Mouse (Mus musculus) gastrocnemius, adult 8-10 months (tissue): ENCODE measurements around the gene Tmprss2. TPM values are rescaled to one million over a fixed set of nuclear protein-coding genes. Genes with fewer than 3 reads are reported as not detected.

Experiments
- DNase-seq, 2 experiments: peaks; one replicate each; pipeline ENCODE4 v3.0.0; 2022; ENCODE audit warnings: low spot score in 2 of 2
- total RNA-seq, 4 experiments: library from RNA; stranded (reverse); gene quantifications; 2 replicates each; pipeline ENCODE4 v1.2.4; 2022

Tmprss2 gene
- total RNA-seq: not detected

- no peak for DNase-seq
Measured at GRCm38 (mm10) chr16:97610939-97611338, at the start of gene Tmprss2. Gene Tmprss2 (minus strand): TSS chr16:97611195.

- DNase-seq: no peak
Measured at GRCm38 (mm10) chr16:97659225-97659658, 48.2 kb upstream of the Tmprss2 start.

GRCm38 (mm10) chr16:97658481-97658880, 47.5 kb upstream of the Tmprss2 start:
- DNase-seq: no peak

- no peak for DNase-seq
Measured at GRCm38 (mm10) chr16:97655800-97656199, 44.8 kb upstream of the Tmprss2 start.

GRCm38 (mm10) chr16:97649522-97650188, 38.7 kb upstream of the Tmprss2 start:
- DNase-seq: no peak

- DNase-seq: no peak
Measured at GRCm38 (mm10) chr16:97644681-97645080, 33.7 kb upstream of the Tmprss2 start.

- no peak for DNase-seq
Measured at GRCm38 (mm10) chr16:97639630-97640029, 28.6 kb upstream of the Tmprss2 start.

- DNase-seq: no peak
Measured at GRCm38 (mm10) chr16:97632880-97633484, 22.0 kb upstream of the Tmprss2 start.

- DNase-seq: no peak
Measured at GRCm38 (mm10) chr16:97623166-97623565, 12.2 kb upstream of the Tmprss2 start.

GRCm38 (mm10) chr16:97622383-97622889, 11.4 kb upstream of the Tmprss2 start:
- DNase-seq: no peak

- DNase-seq: no peak
Measured at GRCm38 (mm10) chr16:97618285-97618684, 7.3 kb upstream of the Tmprss2 start.

- DNase-seq: no peak
Measured at GRCm38 (mm10) chr16:97612009-97612408, 1.0 kb upstream of the Tmprss2 start.

- no peak for DNase-seq
Measured at GRCm38 (mm10) chr16:97610246-97610645, 749 bp downstream of the Tmprss2 start.

- no peak for DNase-seq
Measured at GRCm38 (mm10) chr16:97609676-97610075, 1.3 kb downstream of the Tmprss2 start.

- DNase-seq: no peak
Measured at GRCm38 (mm10) chr16:97607956-97608355, 3.0 kb downstream of the Tmprss2 start.

- no peak for DNase-seq
Measured at GRCm38 (mm10) chr16:97606829-97607228, 4.2 kb downstream of the Tmprss2 start.

GRCm38 (mm10) chr16:97605957-97606721, 4.9 kb downstream of the Tmprss2 start:
- DNase-seq: no peak

GRCm38 (mm10) chr16:97602256-97602655, 8.7 kb downstream of the Tmprss2 start:
- DNase-seq: peak in 1 of 2 experiments; percentile 5

- no peak for DNase-seq
Measured at GRCm38 (mm10) chr16:97600591-97600990, 10.4 kb downstream of the Tmprss2 start.

GRCm38 (mm10) chr16:97598046-97598445, 12.9 kb downstream of the Tmprss2 start:
- no peak for DNase-seq

GRCm38 (mm10) chr16:97593816-97594509, 17.0 kb downstream of the Tmprss2 start:
- no peak for DNase-seq
